Mouse (Mus musculus) embryo, embryonic 10.5 days (tissue): ENCODE results near the gene Pacrg.

Source experiments
- DNase-seq: peaks from one replicate; pipeline ENCODE4 v3.0.0-alpha.2; 2015; ENCODE audit warnings: low spot score

Gene Pacrg

GRCm38 (mm10) chr17:10406311-10406710 lies 433.8 kb downstream of the Pacrg start:
- no peak for DNase-seq

- DNase-seq: peak; percentile 47
Observed at GRCm38 (mm10) chr17:10405906-10406305, 434.2 kb downstream of the Pacrg start.

- DNase-seq: no peak
Observed at GRCm38 (mm10) chr17:10403186-10403585, 436.9 kb downstream of the Pacrg start.

- no peak for DNase-seq
Observed at GRCm38 (mm10) chr17:10402064-10402640, 438.0 kb downstream of the Pacrg start.

- DNase-seq: no peak
Observed at GRCm38 (mm10) chr17:10401529-10401928, 438.6 kb downstream of the Pacrg start.

- peak; percentile 33 for DNase-seq
Observed at GRCm38 (mm10) chr17:10399706-10400105, 440.4 kb downstream of the Pacrg start.

GRCm38 (mm10) chr17:10398871-10399270 lies 441.2 kb downstream of the Pacrg start:
- DNase-seq: no peak

GRCm38 (mm10) chr17:10397924-10398627 lies 442.0 kb downstream of the Pacrg start:
- DNase-seq: no peak

GRCm38 (mm10) chr17:10397336-10397735 lies 442.8 kb downstream of the Pacrg start:
- DNase-seq: no peak

- DNase-seq: no peak
Observed at GRCm38 (mm10) chr17:10396863-10397262, 443.2 kb downstream of the Pacrg start.

GRCm38 (mm10) chr17:10394855-10395254 lies 445.3 kb downstream of the Pacrg start:
- DNase-seq: no peak

GRCm38 (mm10) chr17:10393766-10394165 lies 446.3 kb downstream of the Pacrg start:
- no peak for DNase-seq

- no peak for DNase-seq
Observed at GRCm38 (mm10) chr17:10392342-10393034, 447.6 kb downstream of the Pacrg start.

- DNase-seq: peak; percentile 40
Observed at GRCm38 (mm10) chr17:10390232-10391172, 449.6 kb downstream of the Pacrg start.

GRCm38 (mm10) chr17:10389740-10390139 lies 450.4 kb downstream of the Pacrg start:
- no peak for DNase-seq

GRCm38 (mm10) chr17:10386548-10386947 lies 453.6 kb downstream of the Pacrg start:
- DNase-seq: no peak

GRCm38 (mm10) chr17:10383406-10383805 lies 456.7 kb downstream of the Pacrg start:
- DNase-seq: no peak

GRCm38 (mm10) chr17:10378467-10379175 lies 461.5 kb downstream of the Pacrg start:
- no peak for DNase-seq

GRCm38 (mm10) chr17:10377606-10378005 lies 462.5 kb downstream of the Pacrg start:
- no peak for DNase-seq

- DNase-seq: peak; percentile 59
Observed at GRCm38 (mm10) chr17:10374316-10374715, 465.8 kb downstream of the Pacrg start.

- DNase-seq: no peak
Observed at GRCm38 (mm10) chr17:10373727-10374126, 466.4 kb downstream of the Pacrg start.
